Mouse (Mus musculus) heart, adult 2 months (tissue): ENCODE measurements around the gene Slc5a9. TPM values are rescaled to one million over a fixed set of nuclear protein-coding genes. Genes with fewer than 3 reads are reported as not detected.

ENCODE experiments used
- DNase-seq, 2 experiments: peaks; one replicate each; pipeline ENCODE4 v3.0.0; 2021
- H3K27ac ChIP-seq: fragments of 200-600 bp; 2 replicates; pipeline ENCODE4 v1.8.1; 2022
- H3K27me3 ChIP-seq: fragments of 200-500 bp; 2 replicates; pipeline ENCODE4 v1.6.1; 2012; ENCODE audit warnings: mild to moderate bottlenecking, low read length, inconsistent platforms, mixed read lengths; ENCODE audit not compliant: control insufficient read depth, insufficient read depth
- H3K36me3 ChIP-seq: fragments of 200-500 bp; 2 replicates; pipeline ENCODE4 v1.6.1; 2012; ENCODE audit warnings: low read length, inconsistent platforms; ENCODE audit not compliant: control insufficient read depth, insufficient read depth
- H3K4me1 ChIP-seq: fragments of 200-500 bp; 2 replicates; pipeline ENCODE4 v1.6.1; 2011; ENCODE audit warnings: low read length; ENCODE audit not compliant: control insufficient read depth, insufficient read depth
- H3K4me3 ChIP-seq: fragments of 200-600 bp; 2 replicates; pipeline ENCODE4 v1.8.1; 2022
- H3K79me2 ChIP-seq: fragments of 200-500 bp; replicated peaks from 2 replicates; pipeline ENCODE4 v1.6.1; 2012; ENCODE audit warnings: mild to moderate bottlenecking, inconsistent platforms, low read length, moderate library complexity, mixed read lengths; ENCODE audit not compliant: control insufficient read depth, insufficient read depth
- H3K9ac ChIP-seq: fragments of 200-500 bp; 2 replicates; pipeline ENCODE4 v1.6.1; 2012; ENCODE audit warnings: low read depth, mild to moderate bottlenecking, control low read depth, inconsistent platforms, low read length, mixed read lengths
- CTCF ChIP-seq: fragments of 200-600 bp; IDR thresholded peaks from 2 replicates; pipeline ENCODE4 v1.8.1; 2022; ENCODE audit warnings: antibody characterized with exemption, mild to moderate bottlenecking, moderate library complexity
- EP300 ChIP-seq: fragments of 200-500 bp; IDR thresholded peaks from 2 replicates; pipeline ENCODE4 v1.6.1; 2011; ENCODE audit warnings: low read depth, low read length, control low read depth; ENCODE audit not compliant: insufficient read depth
- POLR2A ChIP-seq: fragments of 200-500 bp; IDR thresholded peaks from 2 replicates; pipeline ENCODE4 v1.6.1; 2011; ENCODE audit warnings: mild to moderate bottlenecking, low read depth, low read length, control low read depth; ENCODE audit not compliant: insufficient read depth
- WGBS: fragments of 180-500 bp; shearing (Covaris S2); methylation state at CpG from one replicate; pipeline ENCODE4 v1.1.7; 2018; 5-methylcytosine and 5-hydroxymethylcytosine counted together
- intact Hi-C: fragments of 180-260 bp; cut with DNase I; formaldehyde crosslinking; loops from one replicate; pipeline ENCODE4 v1.15.1; 2025
- polyA plus RNA-seq: library from polyadenylated mRNA; depleted of rRNA; stranded (reverse); fragments of >200 nt; gene quantifications from 2 replicates; pipeline ENCODE4 v1.2.3, GENCODE M21; 2012; rRNA removed
- total RNA-seq, 2 experiments: library from RNA; stranded (reverse); gene quantifications; 2 replicates each; pipeline ENCODE4 v1.2.3; 2021

The Slc5a9 gene
- total and polyA plus RNA-seq, 3 experiments = 0.27 TPM; not detected in 2

GRCm38 (mm10) chr4:111867743-111868401 lies 34.8 kb downstream of the Slc5a9 start:
- H3K27ac ChIP-seq = no peak overlapping the region
- no peak for DNase-seq
- H3K27me3 ChIP-seq = no peaks in the 10 kb centered on the region
- no peak overlapping the region for H3K9ac ChIP-seq
- no peaks in the 10 kb centered on the region for H3K79me2 ChIP-seq
- WGBS = 61% methylated on average over 2 of the region's 2 CpGs
- H3K36me3 ChIP-seq = no peaks in the 10 kb centered on the region
- intact Hi-C loops = no loop called here
- no peak for TF ChIP-seq POLR2A
- TF ChIP-seq EP300 = no peak
- no peak for TF ChIP-seq CTCF
- no peaks in the 10 kb centered on the region for H3K4me1 ChIP-seq
- no peak overlapping the region for H3K4me3 ChIP-seq

GRCm38 (mm10) chr4:111866701-111867100 lies 36.0 kb downstream of the Slc5a9 start:
- no peaks in the 10 kb centered on the region for H3K79me2 ChIP-seq
- intact Hi-C loops = no loop called here

GRCm38 (mm10) chr4:111852626-111853025 lies 50.1 kb downstream of the Slc5a9 start:
- H3K27me3 ChIP-seq = no peaks in the 10 kb centered on the region
- TF ChIP-seq POLR2A = no peak
- no peak for TF ChIP-seq EP300
- TF ChIP-seq CTCF = no peak
- intact Hi-C loops = no loop called here
- DNase-seq = no peak
- H3K27ac ChIP-seq = no peak overlapping the region
- H3K4me1 ChIP-seq = no peaks in the 10 kb centered on the region
- no peak overlapping the region for H3K9ac ChIP-seq
- no peak overlapping the region for H3K4me3 ChIP-seq
- H3K36me3 ChIP-seq = no peaks in the 10 kb centered on the region
- H3K79me2 ChIP-seq = no peaks in the 10 kb centered on the region

More at GRCm38 (mm10) chr4:111866701-111867100, 36.0 kb downstream of the Slc5a9 start:
- no peak overlapping the region for H3K9ac ChIP-seq
- TF ChIP-seq CTCF (no peak), EP300 (no peak), POLR2A (no peak)
- no peaks in the 10 kb centered on the region for H3K27me3 ChIP-seq
- 77% methylated on average over 5 of the region's 5 CpGs for WGBS
- H3K27ac ChIP-seq = no peak overlapping the region
- no peaks in the 10 kb centered on the region for H3K4me1 ChIP-seq
- no peak for DNase-seq
- H3K36me3 ChIP-seq = no peaks in the 10 kb centered on the region
- H3K4me3 ChIP-seq = no peak overlapping the region

GRCm38 (mm10) chr4:111838882-111839281 lies 63.8 kb downstream of the Slc5a9 start:
- intact Hi-C loops = no loop called here
- no peaks in the 10 kb centered on the region for H3K4me1 ChIP-seq
- no peak overlapping the region for H3K4me3 ChIP-seq
- no peaks in the 10 kb centered on the region for H3K79me2 ChIP-seq
- H3K36me3 ChIP-seq = no peaks in the 10 kb centered on the region
- no peaks in the 10 kb centered on the region for H3K27me3 ChIP-seq
- WGBS = 93% methylated on average over 6 of the region's 6 CpGs
- no peak overlapping the region for H3K27ac ChIP-seq
- no peak overlapping the region for H3K9ac ChIP-seq
- DNase-seq = no peak
- no peak for TF ChIP-seq CTCF
- no peak for TF ChIP-seq POLR2A
- TF ChIP-seq EP300 = no peak

Other genes starting within 250 kb of the Slc5a9 start
- gene Spata6, start 182.9 kb downstream of the Slc5a9 start, total RNA-seq = 1 to 10 TPM; 7.3 to 7.6 TPM
- gene Spata6, start 182.9 kb downstream of the Slc5a9 start, polyA plus RNA-seq = 5.4 and 6.6 TPM in 2 replicates
- not detected for gene Skint8, start 16.5 kb upstream of the Slc5a9 start, total RNA-seq
- not detected in 2 replicates for gene Skint8, start 16.5 kb upstream of the Slc5a9 start, polyA plus RNA-seq
- not detected for gene Skint7, start 70.0 kb upstream of the Slc5a9 start, total RNA-seq
- gene Skint7, start 70.0 kb upstream of the Slc5a9 start, polyA plus RNA-seq = not detected in 2 replicates
- not detected for gene Skint1, start 103.4 kb upstream of the Slc5a9 start, total RNA-seq
- gene Skint1, start 103.4 kb upstream of the Slc5a9 start, polyA plus RNA-seq = not detected in 2 replicates
- gene Skint4, start 169.1 kb upstream of the Slc5a9 start, total RNA-seq = not detected
- not detected in 2 replicates for gene Skint4, start 169.1 kb upstream of the Slc5a9 start, polyA plus RNA-seq